Mouse (Mus musculus) erythroblast, embryonic 14.5 days (primary cell): ENCODE results near the gene Tgfbr3. TPM values are rescaled to one million over a fixed set of nuclear protein-coding genes. Genes with fewer than 3 reads are reported as not detected.

Experiments used
- H3K27me3 ChIP-seq: 2 replicates; pipeline ENCODE4 v1.6.1; 2012; ENCODE audit warnings: inconsistent platforms; ENCODE audit not compliant: control insufficient read depth
- H3K36me3 ChIP-seq: 2 replicates; pipeline ENCODE4 v1.6.1; 2012; ENCODE audit warnings: mild to moderate bottlenecking, inconsistent platforms; ENCODE audit not compliant: control insufficient read depth
- H3K4me1 ChIP-seq: 2 replicates; pipeline ENCODE4 v1.6.1; 2012; ENCODE audit warnings: inconsistent platforms; ENCODE audit not compliant: control insufficient read depth
- H3K4me3 ChIP-seq: replicated peaks from 2 replicates; pipeline ENCODE3; 2012; ENCODE audit warnings: moderate library complexity, mild to moderate bottlenecking, inconsistent platforms
- H3K9me3 ChIP-seq: 2 replicates; pipeline ENCODE4 v1.6.1; 2012; ENCODE audit warnings: low read length, inconsistent platforms, mixed read lengths; ENCODE audit not compliant: control insufficient read depth
- GATA1 ChIP-seq: IDR thresholded peaks from 2 replicates; pipeline ENCODE4 v1.6.1; 2012; ENCODE audit warnings: low read length, inconsistent platforms, mixed read lengths
- TAL1 ChIP-seq: IDR thresholded peaks from 3 replicates; pipeline ENCODE4 v1.6.1; 2012; ENCODE audit warnings: low read length, inconsistent platforms, mixed read lengths
- polyA plus RNA-seq: library from polyadenylated mRNA; stranded (reverse); fragments of >175 nt; gene quantifications from 2 replicates; pipeline ENCODE4 v1.2.3, GENCODE M21; 2012

The Tgfbr3 gene
- polyA plus RNA-seq, 1 experiment = 0.03 TPM

DNA sequence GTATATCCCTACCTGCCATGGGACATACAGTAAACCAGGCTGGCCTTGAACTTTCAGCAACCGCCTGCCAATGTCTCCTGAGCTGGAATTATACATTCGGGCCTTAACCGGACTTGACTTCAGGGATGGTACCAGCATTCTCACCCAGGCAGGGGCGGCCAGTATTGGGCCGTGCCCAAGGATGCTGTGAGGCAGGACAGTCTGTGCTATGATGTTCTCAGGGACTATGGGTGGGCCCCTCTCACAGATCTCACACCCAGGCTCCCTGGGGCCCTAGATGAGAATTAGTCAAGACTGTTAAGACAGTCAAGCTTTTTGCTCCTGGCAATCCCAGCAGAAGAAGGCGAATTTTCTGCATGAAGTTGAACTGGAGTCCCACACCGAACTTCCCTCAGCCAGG, 211.5 kb downstream of the Tgfbr3 start:
- Histone ChIP-seq H3K4me3 (no peak overlapping the region), H3K27me3 (peaks cover 12% of the 10 kb centered on the region), H3K36me3 (no peaks in the 10 kb centered on the region), H3K9me3 (no peaks in the 10 kb centered on the region), H3K4me1 (peaks cover 3% of the 10 kb centered on the region)
- TF ChIP-seq TAL1 (no peak), GATA1 (no peak)

- no peak for TF ChIP-seq TAL1
- TF ChIP-seq GATA1 = no peak
- no peak overlapping the region for H3K4me3 ChIP-seq
- peaks cover 3% of the 10 kb centered on the region for H3K4me1 ChIP-seq
- no peaks in the 10 kb centered on the region for H3K36me3 ChIP-seq
- H3K9me3 ChIP-seq = no peaks in the 10 kb centered on the region
- peaks cover 4% of the 10 kb centered on the region for H3K27me3 ChIP-seq
These were observed 214.3 kb downstream of the Tgfbr3 start for GRCm38 (mm10) chr5:107074980-107075583.

GRCm38 (mm10) chr5:107074350-107074749, 215.1 kb downstream of the Tgfbr3 start:
- Histone ChIP-seq H3K9me3 (no peaks in the 10 kb centered on the region), H3K4me3 (no peak overlapping the region), H3K4me1 (peaks cover 3% of the 10 kb centered on the region), H3K36me3 (no peaks in the 10 kb centered on the region), H3K27me3 (peaks cover under 1% of the 10 kb centered on the region; the same call in 1 of the 2 replicates)
- TF ChIP-seq GATA1 = no peak
- TF ChIP-seq TAL1 = no peak

- Histone ChIP-seq H3K27me3 (no peaks in the 10 kb centered on the region), H3K4me1 (peaks cover 3% of the 10 kb centered on the region), H3K9me3 (no peaks in the 10 kb centered on the region), H3K36me3 (no peaks in the 10 kb centered on the region), H3K4me3 (no peak overlapping the region)
- TF ChIP-seq TAL1 (no peak), GATA1 (no peak)
These were observed 215.9 kb downstream of the Tgfbr3 start for GRCm38 (mm10) chr5:107073536-107073935.

DNA sequence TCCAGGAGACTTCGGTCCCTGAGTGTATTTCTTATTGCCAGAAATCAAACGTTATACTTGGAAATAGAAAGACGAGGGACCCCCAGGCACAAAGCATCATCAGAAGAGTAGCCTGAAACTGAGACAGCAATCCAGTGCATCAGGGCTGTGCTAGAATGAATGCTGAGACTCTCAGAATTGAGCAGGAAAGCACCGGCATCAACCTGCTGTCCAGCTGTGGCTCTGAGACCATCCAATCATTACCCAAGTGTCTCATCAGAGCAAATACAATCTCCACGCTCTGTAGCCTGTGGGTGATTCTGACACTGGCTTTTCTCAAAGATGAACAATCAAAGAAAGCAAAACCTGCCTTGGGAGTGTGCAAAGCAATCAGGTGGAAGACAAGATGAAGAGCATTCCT, 221.3 kb downstream of the Tgfbr3 start:
- Histone ChIP-seq H3K36me3 (no peaks in the 10 kb centered on the region), H3K27me3 (no peaks in the 10 kb centered on the region), H3K9me3 (no peaks in the 10 kb centered on the region), H3K4me3 (no peak overlapping the region), H3K4me1 (no peaks in the 10 kb centered on the region)
- TF ChIP-seq GATA1 (no peak), TAL1 (no peak)

GRCm38 (mm10) chr5:107067531-107067930, 221.9 kb downstream of the Tgfbr3 start:
- TF ChIP-seq TAL1 = no peak
- TF ChIP-seq GATA1 = no peak
- no peaks in the 10 kb centered on the region for H3K4me1 ChIP-seq
- H3K27me3 ChIP-seq = no peaks in the 10 kb centered on the region
- no peak overlapping the region for H3K4me3 ChIP-seq
- no peaks in the 10 kb centered on the region for H3K36me3 ChIP-seq
- H3K9me3 ChIP-seq = no peaks in the 10 kb centered on the region

DNA sequence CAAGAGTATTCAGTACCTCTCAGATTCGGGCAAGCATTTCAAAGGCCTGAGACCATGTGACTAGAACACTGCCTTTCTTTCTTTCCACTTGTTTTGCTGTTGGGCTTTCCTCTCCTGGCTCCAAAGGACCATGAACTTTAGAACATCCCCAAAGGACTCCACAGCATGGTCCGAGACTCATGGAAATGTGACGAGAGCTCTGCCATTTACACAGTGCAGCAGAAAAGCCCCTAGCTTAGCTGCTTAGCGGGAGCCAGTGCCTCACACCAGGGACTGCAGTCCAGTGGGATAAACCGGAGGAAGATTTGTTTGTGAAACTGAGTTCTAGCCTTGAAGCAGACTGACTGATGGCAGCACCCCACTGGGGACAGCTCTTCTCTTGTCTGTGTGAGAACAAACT, 224.5 kb downstream of the Tgfbr3 start:
- Histone ChIP-seq H3K4me1 (no peaks in the 10 kb centered on the region; the same call in 1 of the 2 replicates), H3K27me3 (no peaks in the 10 kb centered on the region), H3K9me3 (no peaks in the 10 kb centered on the region), H3K36me3 (no peaks in the 10 kb centered on the region), H3K4me3 (no peak overlapping the region)
- TF ChIP-seq GATA1 = no peak
- no peak for TF ChIP-seq TAL1

GRCm38 (mm10) chr5:107062229-107062852, 227.1 kb downstream of the Tgfbr3 start:
- Histone ChIP-seq H3K4me3 (no peak overlapping the region), H3K27me3 (no peaks in the 10 kb centered on the region), H3K9me3 (no peaks in the 10 kb centered on the region), H3K4me1 (no peaks in the 10 kb centered on the region; the same call in 1 of the 2 replicates), H3K36me3 (no peaks in the 10 kb centered on the region)
- TF ChIP-seq TAL1 (no peak), GATA1 (no peak)

DNA sequence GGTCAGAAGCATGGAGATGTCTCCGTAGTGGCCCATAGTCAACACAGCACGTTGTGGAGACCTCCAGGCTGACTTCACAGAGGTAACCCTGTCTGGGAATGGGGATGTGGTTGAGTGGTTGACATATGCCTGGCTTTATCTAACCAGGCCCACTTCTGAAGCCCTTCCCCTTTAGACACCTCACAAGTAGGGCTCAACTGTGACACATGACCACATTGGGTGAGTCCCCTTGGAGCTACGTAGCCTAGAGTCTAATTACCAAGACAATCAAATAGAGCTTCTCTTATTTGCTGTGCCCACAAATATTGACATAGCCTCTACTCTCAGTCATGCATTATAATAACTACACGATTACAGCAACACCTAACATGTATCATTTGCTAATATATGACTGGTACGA, 229.9 kb downstream of the Tgfbr3 start:
- no peaks in the 10 kb centered on the region for H3K36me3 ChIP-seq
- H3K27me3 ChIP-seq = no peaks in the 10 kb centered on the region
- no peak for TF ChIP-seq GATA1
- TF ChIP-seq TAL1 = no peak
- H3K9me3 ChIP-seq = no peaks in the 10 kb centered on the region
- no peak overlapping the region for H3K4me3 ChIP-seq
- no peaks in the 10 kb centered on the region; the same call in 1 of the 2 replicates for H3K4me1 ChIP-seq

DNA sequence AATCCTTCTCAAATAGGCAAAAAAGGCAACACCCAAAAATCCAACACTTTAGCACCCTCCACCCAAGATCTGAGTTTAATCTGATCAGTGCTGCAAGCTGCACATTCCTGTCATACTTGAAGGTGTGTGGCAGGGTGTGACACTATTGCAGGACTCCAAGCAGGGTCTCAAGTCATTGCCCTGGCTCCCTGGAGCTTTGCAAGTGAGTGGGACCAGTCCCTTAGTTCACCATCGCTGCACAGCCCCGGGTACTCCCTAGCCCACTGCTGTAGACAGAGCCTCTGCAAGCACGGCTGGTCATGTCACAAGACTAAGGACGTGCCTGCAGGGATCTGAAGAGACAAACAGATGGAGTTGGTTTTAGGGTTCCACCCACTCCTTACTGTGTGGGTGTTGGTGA, 230.8 kb downstream of the Tgfbr3 start:
- no peaks in the 10 kb centered on the region for H3K9me3 ChIP-seq
- no peaks in the 10 kb centered on the region; the same call in 1 of the 2 replicates for H3K4me1 ChIP-seq
- no peak overlapping the region for H3K4me3 ChIP-seq
- TF ChIP-seq TAL1 (no peak), GATA1 (no peak)
- no peaks in the 10 kb centered on the region for H3K27me3 ChIP-seq
- H3K36me3 ChIP-seq = no peaks in the 10 kb centered on the region

Other genes with a start within 250 kb of the Tgfbr3 start
- not detected in 2 replicates for gene Brdt, start 41.5 kb upstream of the Tgfbr3 start, polyA plus RNA-seq
- not detected in 2 replicates for gene Ephx4, start 113.1 kb upstream of the Tgfbr3 start, polyA plus RNA-seq
- gene Lpcat2b, start 141.9 kb upstream of the Tgfbr3 start, polyA plus RNA-seq = not detected in 2 replicates
- gene Btbd8, start 148.4 kb upstream of the Tgfbr3 start, polyA plus RNA-seq = 0.04 and 0.11 TPM in 2 replicates
- 0.02 TPM in 1 of 2 replicates, not detected in the other for gene Gm42669, start 218.0 kb upstream of the Tgfbr3 start, polyA plus RNA-seq
- gene 1700028K03Rik, start 245.1 kb upstream of the Tgfbr3 start, polyA plus RNA-seq = not detected in 2 replicates